Mouse (Mus musculus) embryonic fibroblast, embryonic 13.5 days (primary cell): ENCODE results near the gene Tbata. TPM values are rescaled to one million over a fixed set of nuclear protein-coding genes. Genes with fewer than 3 reads are reported as not detected.

Source experiments
- H3K27ac ChIP-seq: 2 replicates; pipeline ENCODE4 v1.5.1; 2012; ENCODE audit warnings: low read length, control low read depth, inconsistent platforms; ENCODE audit not compliant: insufficient read depth
- H3K4me1 ChIP-seq: 2 replicates; pipeline ENCODE4 v1.6.1; 2011; ENCODE audit warnings: low read length; ENCODE audit not compliant: control insufficient read depth, insufficient read depth
- H3K4me3 ChIP-seq: 2 replicates; pipeline ENCODE4 v1.5.1; 2011; ENCODE audit warnings: mild to moderate bottlenecking, control low read depth, low read length; ENCODE audit not compliant: insufficient read depth
- CTCF ChIP-seq: IDR thresholded peaks from 2 replicates; pipeline ENCODE4 v1.5.1; 2011; ENCODE audit warnings: mild to moderate bottlenecking, control low read depth, low read length, moderate library complexity, borderline replicate concordance; ENCODE audit not compliant: insufficient read depth
- POLR2A ChIP-seq: IDR thresholded peaks from 2 replicates; pipeline ENCODE4 v1.6.1; 2011; ENCODE audit warnings: low read depth, mild to moderate bottlenecking, control low read depth, low read length, moderate library complexity
- polyA plus RNA-seq: library from polyadenylated mRNA; stranded (reverse); fragments of >200 nt; gene quantifications from 2 replicates; pipeline ENCODE4 v1.2.4, GENCODE M21; 2011; ENCODE audit warnings: low read depth; ENCODE audit not compliant: missing spikeins, insufficient read length

The Tbata gene
- polyA plus RNA-seq, 1 experiment = not detected

GRCm38 (mm10) chr10:61160671-61161070 lies 11.1 kb upstream of the Tbata start:
- TF ChIP-seq POLR2A (no peak), CTCF (no peak)
- Histone ChIP-seq H3K27ac (no peak overlapping the region), H3K4me1 (no peaks in the 10 kb centered on the region), H3K4me3 (no peak overlapping the region)

DNA sequence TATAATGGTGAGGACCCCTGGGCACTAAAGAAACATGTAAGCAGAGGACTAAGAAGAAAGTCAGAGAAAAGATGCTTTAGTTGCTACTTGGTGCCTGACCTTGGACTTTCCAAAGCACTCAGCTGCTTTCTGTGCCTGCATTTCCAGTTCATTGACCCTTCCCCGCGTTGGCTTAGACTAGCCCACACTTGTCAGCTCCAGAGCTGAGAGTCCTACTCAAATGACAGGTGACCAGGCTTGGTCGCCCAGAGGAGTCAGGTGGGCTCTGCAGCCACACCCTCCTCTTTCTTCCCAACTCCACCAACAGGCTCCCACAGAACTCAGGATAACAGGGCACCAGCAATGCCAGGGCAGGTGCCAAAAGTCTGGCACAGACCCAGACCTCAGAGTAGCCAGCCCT lies 9.4 kb upstream of the Tbata start:
- TF ChIP-seq POLR2A = no peak
- TF ChIP-seq CTCF = no peak
- Histone ChIP-seq H3K27ac (no peak overlapping the region), H3K4me1 (no peaks in the 10 kb centered on the region), H3K4me3 (no peak overlapping the region)

- no peak overlapping the region for H3K27ac ChIP-seq
- TF ChIP-seq CTCF (no peak), POLR2A (no peak)
Observed at GRCm38 (mm10) chr10:61167333-61168096, 4.2 kb upstream of the Tbata start.

GRCm38 (mm10) chr10:61168393-61168792 lies 3.4 kb upstream of the Tbata start:
- Histone ChIP-seq H3K27ac (no peak overlapping the region), H3K4me1 (no peaks in the 10 kb centered on the region), H3K4me3 (no peak overlapping the region)
- no peak for TF ChIP-seq CTCF

More at GRCm38 (mm10) chr10:61167333-61168096, 4.2 kb upstream of the Tbata start:
- Histone ChIP-seq H3K4me3 (no peak overlapping the region), H3K4me1 (no peaks in the 10 kb centered on the region)

GRCm38 (mm10) chr10:61172496-61172895 lies 742 bp downstream of the Tbata start:
- H3K4me3 ChIP-seq = no peak overlapping the region
- H3K27ac ChIP-seq = no peak overlapping the region
- no peak for TF ChIP-seq POLR2A
- TF ChIP-seq CTCF = no peak
- no peaks in the 10 kb centered on the region for H3K4me1 ChIP-seq

DNA sequence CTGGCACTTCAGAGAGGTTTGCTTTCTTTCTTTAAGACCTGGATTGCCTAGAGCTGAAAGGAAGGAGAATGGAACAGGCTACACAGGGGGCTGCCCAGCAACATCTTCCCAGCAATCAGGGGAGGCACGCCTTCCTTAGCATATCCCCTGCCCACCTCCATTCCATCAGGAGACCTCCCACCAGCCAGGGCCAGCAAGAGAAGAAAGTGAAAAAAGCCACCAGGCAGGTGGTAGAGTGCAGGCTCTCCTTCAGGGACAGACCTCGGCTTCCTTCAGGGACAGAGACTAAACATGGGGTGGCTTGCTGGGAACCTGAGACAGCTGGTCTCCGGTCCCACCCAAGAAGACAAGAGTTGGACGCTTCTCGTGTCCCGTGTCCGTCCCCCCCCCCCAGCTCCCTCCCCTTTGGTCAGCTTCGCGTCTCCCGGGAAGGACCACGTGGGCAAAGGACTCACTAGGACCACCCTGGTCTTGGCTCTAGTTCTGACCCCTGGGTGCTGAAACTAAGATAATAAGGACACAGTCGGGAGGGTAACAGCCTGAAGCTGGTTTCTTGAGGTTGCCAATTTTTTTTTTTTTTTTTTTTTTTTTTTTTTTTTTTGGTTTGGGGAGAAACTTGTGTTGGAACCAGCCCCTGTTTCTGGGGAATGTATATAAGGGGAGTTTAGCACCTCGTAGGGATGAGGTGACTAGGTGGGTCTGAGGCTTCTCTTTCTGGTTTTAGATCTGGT lies 3.1 kb downstream of the Tbata start:
- H3K4me3 ChIP-seq = no peak overlapping the region
- H3K27ac ChIP-seq = no peak overlapping the region
- H3K4me1 ChIP-seq = no peaks in the 10 kb centered on the region
- TF ChIP-seq CTCF (no peak), POLR2A (no peak)

DNA sequence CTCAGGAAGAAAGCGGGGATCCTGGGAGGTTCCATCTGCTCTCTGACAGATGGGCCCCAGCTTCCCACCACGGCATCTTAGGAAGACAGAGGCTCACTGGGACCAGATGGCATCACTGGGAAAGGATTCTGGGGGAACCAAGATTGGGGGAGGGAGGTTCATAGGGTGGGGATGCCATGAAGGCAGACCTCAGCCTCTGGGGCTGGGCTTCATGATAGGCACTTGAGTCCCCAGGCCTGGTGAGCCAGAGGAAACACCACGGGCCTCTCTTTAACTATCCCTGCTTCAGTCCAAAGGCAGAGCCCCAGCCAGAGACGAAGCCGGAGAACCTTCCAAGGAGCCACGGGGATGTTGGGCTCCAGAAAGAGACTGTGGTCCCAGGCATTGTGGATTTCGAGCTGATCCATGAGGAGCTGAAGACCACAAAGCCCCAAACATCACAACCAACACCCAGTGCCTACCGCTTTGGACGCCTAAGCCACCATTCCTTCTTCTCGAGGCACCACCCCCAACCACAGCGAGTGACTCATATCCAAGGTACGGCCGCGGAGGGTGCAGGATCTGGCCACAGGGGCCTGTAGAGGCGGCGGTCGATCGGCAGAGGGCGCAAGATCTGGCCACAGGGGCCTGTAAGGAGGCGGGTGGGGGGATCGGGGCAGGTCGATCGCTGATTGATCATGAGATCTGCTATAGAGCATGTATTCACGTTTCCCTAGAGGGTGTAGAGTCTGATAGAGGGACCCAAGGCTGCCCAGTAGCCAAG lies 3.9 kb downstream of the Tbata start:
- no peaks in the 10 kb centered on the region for H3K4me1 ChIP-seq
- TF ChIP-seq CTCF (peak; percentile 48), POLR2A (peak; percentile 47; the same call in 1 of the 2 replicates)
- no peak overlapping the region for H3K4me3 ChIP-seq
- no peak overlapping the region for H3K27ac ChIP-seq

DNA sequence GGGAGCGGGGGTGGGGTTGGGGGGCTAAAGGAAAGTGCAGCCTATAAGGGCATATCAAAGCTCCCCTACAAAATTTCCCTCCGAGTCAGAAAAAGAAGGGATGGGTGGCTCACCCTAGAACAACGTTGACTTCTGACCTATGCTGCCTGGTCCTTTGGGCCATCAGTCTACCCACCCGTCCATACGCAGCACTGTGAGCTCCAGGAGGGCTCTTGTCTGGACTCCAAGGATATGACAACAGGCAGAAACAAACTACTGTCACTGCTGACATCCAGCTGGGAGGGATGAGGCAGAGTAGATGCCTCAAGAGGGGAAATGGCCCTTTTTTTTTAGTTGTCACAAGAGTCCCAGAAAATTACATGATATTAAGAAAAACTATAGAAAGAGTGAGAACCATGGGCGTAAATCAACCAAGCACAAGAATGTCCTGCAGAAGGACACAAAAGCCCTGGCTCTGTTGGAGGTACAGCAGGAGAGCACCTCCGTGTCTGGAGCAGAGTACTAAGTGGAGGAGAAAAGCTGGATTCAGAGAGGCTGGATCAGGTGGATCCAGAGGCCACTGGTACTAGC lies 4.6 kb downstream of the Tbata start:
- Histone ChIP-seq H3K4me3 (no peak overlapping the region), H3K27ac (no peak overlapping the region), H3K4me1 (no peaks in the 10 kb centered on the region)
- TF ChIP-seq CTCF = no peak
- TF ChIP-seq POLR2A = no peak

DNA sequence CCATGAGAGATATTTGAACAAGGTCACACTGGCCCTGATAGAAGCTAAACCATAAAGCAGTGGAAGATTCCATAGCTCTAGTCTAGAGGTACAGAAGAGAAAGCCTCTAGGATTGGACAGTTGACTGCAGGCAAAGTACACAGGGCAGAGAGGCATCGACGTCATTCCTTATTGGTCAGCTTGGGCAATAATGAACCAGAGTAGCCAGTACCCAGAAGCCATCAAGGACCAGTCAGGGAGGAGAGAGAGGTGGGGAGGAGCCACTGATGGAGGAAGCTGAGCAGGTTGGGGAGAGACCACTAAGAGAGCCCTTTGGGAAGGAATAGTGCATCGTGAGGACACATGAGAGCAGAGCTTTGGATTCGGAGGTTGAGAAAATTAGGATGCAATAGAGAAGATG lies 6.0 kb downstream of the Tbata start:
- Histone ChIP-seq H3K4me3 (no peak overlapping the region), H3K4me1 (no peaks in the 10 kb centered on the region), H3K27ac (no peak overlapping the region)
- TF ChIP-seq CTCF (no peak), POLR2A (no peak)

DNA sequence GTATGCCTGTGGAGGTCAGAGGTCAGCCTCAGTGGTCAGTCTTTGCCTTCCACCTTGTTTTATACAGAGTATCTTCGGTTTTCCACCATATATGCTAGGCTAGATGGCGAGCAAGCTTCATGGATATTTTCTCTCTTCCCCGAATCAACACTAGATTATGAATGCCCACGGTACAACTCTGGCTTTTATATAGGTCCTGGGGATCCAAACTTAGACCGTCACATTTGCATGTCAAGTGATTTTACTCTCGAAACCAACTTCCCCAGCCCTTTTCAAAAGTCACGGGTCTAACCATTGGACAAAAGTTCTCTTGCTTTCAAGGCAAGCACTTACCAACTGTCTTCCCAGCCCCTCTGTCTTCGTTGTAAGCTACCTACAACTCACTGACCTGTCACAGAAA lies 6.9 kb downstream of the Tbata start:
- H3K4me1 ChIP-seq = no peaks in the 10 kb centered on the region
- no peak overlapping the region for H3K4me3 ChIP-seq
- TF ChIP-seq POLR2A (no peak), CTCF (no peak)
- no peak overlapping the region for H3K27ac ChIP-seq
